Mouse (Mus musculus): ENCODE results near the gene Hoxc6.

The Hoxc6 gene

GRCm38 (mm10) chr15:102967511-102968397, 30.3 kb upstream of the Hoxc6 start:
- DNase-seq (ENCODE audit: low read depth, low spot score) = no peak

DNA sequence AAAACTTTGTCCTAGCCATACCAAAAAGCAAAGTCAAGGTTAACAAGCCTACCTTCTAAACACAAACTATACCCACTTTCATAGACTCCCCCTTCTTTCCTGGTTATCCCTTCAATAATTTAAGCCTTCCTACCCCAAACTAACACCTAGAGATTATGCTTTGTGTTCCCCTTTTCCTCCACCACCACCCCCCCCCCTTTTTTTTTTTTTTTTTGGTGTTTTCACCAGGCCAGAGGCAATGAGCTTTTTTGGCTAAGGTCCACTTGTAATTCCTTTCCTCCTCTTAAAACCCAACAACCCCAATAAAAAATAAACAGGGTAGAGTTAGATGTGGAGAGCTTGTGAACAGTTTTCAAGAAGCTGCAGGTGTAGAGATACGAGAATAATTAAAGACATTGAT, 28.8 kb upstream of the Hoxc6 start:
- DNase-seq (ENCODE audit: low read depth, low spot score) = no peak

GRCm38 (mm10) chr15:102970740-102971139, 27.3 kb upstream of the Hoxc6 start:
- no peak for DNase-seq (ENCODE audit: low read depth, low spot score)

GRCm38 (mm10) chr15:102972254-102972653, 25.8 kb upstream of the Hoxc6 start:
- no peak for DNase-seq (ENCODE audit: low read depth, low spot score)

GRCm38 (mm10) chr15:102972753-102973152, 25.3 kb upstream of the Hoxc6 start:
- DNase-seq (ENCODE audit: low read depth, low spot score) = no peak

GRCm38 (mm10) chr15:102975034-102975433, 23.0 kb upstream of the Hoxc6 start:
- no peak for DNase-seq (ENCODE audit: low read depth, low spot score)

- no peak for DNase-seq (ENCODE audit: low read depth, low spot score)
Measured at GRCm38 (mm10) chr15:102975688-102976111, 22.4 kb upstream of the Hoxc6 start.

- no peak for DNase-seq (ENCODE audit: low read depth, low spot score)
Measured at GRCm38 (mm10) chr15:102976171-102976570, 21.9 kb upstream of the Hoxc6 start, which contains the start of gene Hoxc9. Gene Hoxc9 (plus strand): TSS chr15:102976439.

- DNase-seq (ENCODE audit: low read depth, low spot score) = no peak
Measured at GRCm38 (mm10) chr15:102976631-102977422, 21.2 kb upstream of the Hoxc6 start.

DNA sequence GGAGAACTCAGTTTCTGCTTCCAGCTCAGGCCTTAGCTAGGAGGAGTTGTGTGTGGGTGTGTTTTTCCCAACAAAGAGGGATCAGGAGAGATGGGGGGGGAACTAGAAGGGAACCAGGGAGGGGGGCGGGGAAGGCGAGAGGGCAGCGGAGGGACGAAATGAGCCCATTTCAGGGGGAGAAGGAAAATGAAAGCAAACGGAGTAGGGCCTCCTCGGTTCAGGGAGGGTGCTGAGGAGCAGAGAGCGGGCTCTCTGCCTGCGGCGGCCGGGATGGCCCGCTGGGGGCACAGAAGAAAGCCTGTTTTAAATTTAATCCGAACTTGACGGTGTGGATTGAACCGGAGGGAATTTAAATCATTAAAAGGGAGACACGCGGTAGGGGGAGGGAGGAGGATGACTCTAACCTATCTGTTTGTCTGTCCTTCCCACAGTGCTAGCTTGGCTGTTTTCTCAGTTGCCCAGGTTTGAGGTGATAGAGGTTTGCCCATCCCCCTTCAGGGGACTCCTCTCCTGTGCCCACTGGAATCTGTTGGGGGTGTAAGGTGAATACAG, 20.6 kb upstream of the Hoxc6 start:
- DNase-seq (ENCODE audit: low read depth, low spot score) = no peak

- DNase-seq (ENCODE audit: low read depth, low spot score) = no peak
Measured at GRCm38 (mm10) chr15:102978615-102979515, 19.2 kb upstream of the Hoxc6 start.

DNA sequence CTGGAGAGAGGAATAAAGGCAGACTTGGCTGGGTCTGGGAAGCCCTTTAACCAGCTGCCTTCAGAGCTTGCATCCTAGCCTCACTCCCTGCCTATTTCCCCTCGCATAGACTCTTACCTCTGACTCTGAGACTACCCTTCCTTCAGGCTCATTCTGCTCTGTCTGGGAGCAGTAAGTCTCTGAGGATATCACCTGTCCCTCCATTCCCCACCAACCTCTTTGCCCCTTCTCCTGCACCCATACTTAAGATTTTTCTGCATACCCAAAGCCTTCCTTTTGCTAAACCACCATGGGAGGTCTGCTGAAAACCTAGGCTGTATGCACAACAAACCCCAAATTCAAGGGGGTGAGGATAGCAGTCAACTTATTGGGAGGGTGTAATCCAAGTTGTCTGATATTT, 18.1 kb upstream of the Hoxc6 start:
- DNase-seq (ENCODE audit: low read depth, low spot score) = no peak

GRCm38 (mm10) chr15:102980352-102980751, 17.7 kb upstream of the Hoxc6 start:
- DNase-seq (ENCODE audit: low read depth, low spot score) = no peak

GRCm38 (mm10) chr15:102980912-102981311, 17.1 kb upstream of the Hoxc6 start:
- no peak for DNase-seq (ENCODE audit: low read depth, low spot score)

DNA sequence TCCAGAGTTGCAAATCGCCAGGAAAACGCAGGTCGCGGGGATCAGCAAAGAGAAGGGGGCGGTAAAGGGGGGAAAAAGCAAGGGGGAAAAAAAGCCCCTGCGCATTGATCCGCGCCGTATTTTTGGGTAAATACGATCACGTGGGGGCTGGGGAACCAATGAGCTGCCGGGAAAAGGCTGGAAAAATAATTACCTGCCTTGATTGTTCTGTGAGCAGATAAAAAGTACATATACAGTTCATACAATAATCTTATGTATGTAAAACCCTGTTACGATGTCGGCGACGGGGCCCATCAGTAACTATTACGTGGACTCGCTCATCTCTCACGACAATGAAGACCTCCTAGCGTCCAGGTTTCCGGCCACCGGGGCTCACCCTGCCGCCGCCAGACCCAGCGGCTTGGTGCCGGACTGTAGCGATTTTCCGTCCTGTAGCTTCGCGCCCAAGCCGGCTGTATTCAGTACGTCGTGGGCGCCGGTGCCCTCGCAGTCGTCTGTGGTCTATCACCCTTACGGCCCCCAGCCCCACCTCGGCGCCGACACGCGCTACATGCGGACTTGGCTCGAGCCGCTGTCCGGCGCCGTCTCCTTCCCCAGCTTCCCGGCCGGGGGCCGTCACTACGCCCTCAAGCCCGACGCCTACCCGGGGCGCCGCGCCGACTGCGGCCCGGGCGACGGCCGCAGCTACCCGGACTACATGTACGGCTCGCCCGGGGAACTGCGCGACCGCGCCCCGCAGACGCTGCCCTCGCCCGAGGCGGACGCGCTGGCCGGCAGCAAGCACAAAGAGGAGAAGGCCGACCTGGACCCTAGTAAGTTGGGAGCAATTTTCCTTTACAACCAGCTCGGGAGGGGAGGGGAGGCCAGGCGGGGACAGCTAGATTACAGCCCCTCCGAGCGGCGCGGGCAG, 16.4 kb upstream of the Hoxc6 start:
- no peak for DNase-seq (ENCODE audit: low read depth, low spot score)

GRCm38 (mm10) chr15:102983716-102984115, 14.3 kb upstream of the Hoxc6 start:
- no peak for DNase-seq (ENCODE audit: low read depth, low spot score)

DNA sequence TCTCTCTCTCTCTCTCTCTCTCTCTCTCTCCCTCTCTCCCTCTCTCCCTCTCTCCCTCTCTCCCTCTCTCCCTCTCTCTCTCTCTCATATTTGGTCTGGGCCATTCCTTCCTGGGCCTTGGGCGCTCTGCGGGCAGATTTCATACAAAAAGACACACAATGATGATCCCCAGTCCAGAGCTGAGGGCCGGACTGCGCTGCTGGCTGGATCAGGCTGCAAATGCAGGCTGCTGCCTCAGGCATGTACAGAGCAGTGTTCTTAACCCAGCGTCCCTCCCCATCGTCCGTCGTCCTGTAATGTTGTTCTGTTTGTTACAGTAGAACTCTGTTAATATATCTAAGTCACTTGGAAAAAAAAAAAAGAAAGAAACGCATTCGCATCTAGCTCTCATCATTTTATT, 13.5 kb upstream of the Hoxc6 start:
- DNase-seq (ENCODE audit: low read depth, low spot score) = no peak

DNA sequence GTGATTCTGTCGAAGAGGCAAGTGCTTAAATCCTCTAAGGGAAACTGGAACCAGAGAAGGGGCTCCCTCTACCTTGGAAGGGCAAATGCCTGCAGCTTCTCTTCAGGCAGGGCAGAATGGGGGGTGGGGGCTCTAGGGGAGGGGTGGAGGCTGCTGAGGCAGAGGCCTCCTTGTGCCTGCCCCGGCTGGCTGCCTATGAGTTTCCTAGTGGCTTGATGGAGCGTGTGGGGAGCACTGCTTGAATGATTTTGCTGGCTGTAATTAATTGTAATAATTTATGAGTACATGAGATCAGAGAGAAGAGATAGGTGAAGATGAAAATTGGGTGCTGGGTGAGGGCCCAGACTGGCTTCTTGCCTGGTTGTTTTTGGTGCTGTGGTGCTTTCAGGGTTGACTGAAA, 13.1 kb upstream of the Hoxc6 start:
- DNase-seq (ENCODE audit: low read depth, low spot score) = no peak

GRCm38 (mm10) chr15:102987124-102987833, 10.8 kb upstream of the Hoxc6 start:
- peak; percentile 32 for DNase-seq (ENCODE audit: low read depth, low spot score)

DNA sequence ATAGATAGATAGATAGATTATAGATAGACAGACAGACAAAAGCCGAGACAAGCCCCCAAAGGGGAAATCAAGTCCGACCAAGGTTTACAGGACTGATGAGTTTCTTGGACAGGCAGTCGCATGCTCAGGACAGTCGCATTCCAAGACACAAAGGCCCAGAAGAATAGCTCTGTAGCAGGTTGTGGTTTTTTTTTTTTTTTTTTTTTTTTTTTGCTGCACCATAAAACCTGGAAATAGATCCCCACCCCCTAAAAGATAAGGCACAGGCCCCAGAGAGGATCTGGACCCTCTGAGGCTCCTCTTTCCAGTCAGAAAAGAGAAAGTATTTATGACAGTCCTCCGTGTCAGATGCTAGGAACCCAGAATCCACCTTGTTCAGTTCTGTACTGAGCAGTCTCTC, 10.0 kb upstream of the Hoxc6 start:
- no peak for DNase-seq (ENCODE audit: low read depth, low spot score)

All from telencephalon, adult 2 months (tissue).